Mouse (Mus musculus): ENCODE data around the gene Vwa8. TPM values are rescaled to one million over a fixed set of nuclear protein-coding genes. Genes with fewer than 3 reads are reported as not detected.

Vwa8 gene
- total RNA-seq, 1 experiment from 2014 or later: 175 TPM

- DNase-seq: no peak
Measured at GRCm38 (mm10) chr14:79182801-79183200, 333.9 kb downstream of the Vwa8 start.

- peak; percentile 46 for DNase-seq
Measured at GRCm38 (mm10) chr14:79183261-79183660, 334.4 kb downstream of the Vwa8 start.

- DNase-seq: peak; percentile 17
Measured at GRCm38 (mm10) chr14:79184071-79184470, 335.2 kb downstream of the Vwa8 start.

GRCm38 (mm10) chr14:79185018-79185685, 336.3 kb downstream of the Vwa8 start:
- DNase-seq: no peak

- no peak for DNase-seq
Measured at GRCm38 (mm10) chr14:79186976-79187375, 338.1 kb downstream of the Vwa8 start.

GRCm38 (mm10) chr14:79196711-79197110, 347.9 kb downstream of the Vwa8 start:
- DNase-seq: no peak

- DNase-seq: no peak
Measured at GRCm38 (mm10) chr14:79198066-79198465, 349.2 kb downstream of the Vwa8 start.

- peak; percentile 57 for DNase-seq
Measured at GRCm38 (mm10) chr14:79200133-79200891, 351.5 kb downstream of the Vwa8 start.

- DNase-seq: no peak
Measured at GRCm38 (mm10) chr14:79200892-79201285, 352.0 kb downstream of the Vwa8 start.

- no peak for DNase-seq
Measured at GRCm38 (mm10) chr14:79202722-79203362, 354.0 kb downstream of the Vwa8 start.

GRCm38 (mm10) chr14:79203496-79204158, 354.8 kb downstream of the Vwa8 start:
- no peak for DNase-seq

- no peak for DNase-seq
Measured at GRCm38 (mm10) chr14:79204866-79205265, 356.0 kb downstream of the Vwa8 start.

GRCm38 (mm10) chr14:79206210-79206609, 357.4 kb downstream of the Vwa8 start:
- peak; percentile 65 for DNase-seq

GRCm38 (mm10) chr14:79208468-79208867, 359.6 kb downstream of the Vwa8 start:
- DNase-seq: no peak

- DNase-seq: no peak
Measured at GRCm38 (mm10) chr14:79209813-79210212, 361.0 kb downstream of the Vwa8 start.

GRCm38 (mm10) chr14:79212380-79212991, 363.6 kb downstream of the Vwa8 start:
- DNase-seq: no peak

- no peak for DNase-seq
Measured at GRCm38 (mm10) chr14:79214129-79214528, 365.3 kb downstream of the Vwa8 start.

- DNase-seq: no peak
Measured at GRCm38 (mm10) chr14:79214660-79215249, 365.9 kb downstream of the Vwa8 start.

GRCm38 (mm10) chr14:79216366-79216765, 367.5 kb downstream of the Vwa8 start:
- no peak for DNase-seq

GRCm38 (mm10) chr14:79223431-79224036, 374.7 kb downstream of the Vwa8 start:
- no peak for DNase-seq

- no peak for DNase-seq
Measured at GRCm38 (mm10) chr14:79225458-79225857, 376.6 kb downstream of the Vwa8 start.

Data from adrenal gland, postnatal 14 days (tissue).